Mouse (Mus musculus) CH12.LX (cell line): Measurements from ENCODE around the gene 4933415A04Rik. TPM values are rescaled to one million over a fixed set of nuclear protein-coding genes. Genes with fewer than 3 reads are reported as not detected.

Source experiments
- DNase-seq: peaks from one replicate; pipeline ENCODE4 v3.0.0-alpha.2; 2013; ENCODE audit errors: extremely low read depth
- H3K27ac ChIP-seq: 2 replicates; pipeline ENCODE4 v1.5.1; 2012; ENCODE audit warnings: low read depth, mild to moderate bottlenecking, control low read depth, moderate library complexity; ENCODE audit not compliant: insufficient read depth
- H3K27me3 ChIP-seq: replicated peaks from 2 replicates; pipeline ENCODE3; 2012; ENCODE audit warnings: inconsistent platforms
- H3K36me3 ChIP-seq, 2 experiments: replicated peaks in 1 of 2; 2 replicates each; pipeline versions ENCODE3 to v1.6.1; 2012; ENCODE audit warnings: inconsistent platforms in 1 of 2, low read length in 1 of 2, mild to moderate bottlenecking in 1 of 2, mixed read lengths in 1 of 2, moderate library complexity in 1 of 2; ENCODE audit not compliant: control insufficient read depth in 1 of 2, insufficient read depth in 1 of 2
- H3K4me1 ChIP-seq, 2 experiments: 2 replicates each; pipeline ENCODE4 v1.6.1; 2012; ENCODE audit warnings: inconsistent platforms in 1 of 2, moderate library complexity in 1 of 2; ENCODE audit not compliant: insufficient read depth in 2 of 2, control insufficient read depth in 1 of 2
- H3K4me2 ChIP-seq: 2 replicates; pipeline ENCODE4 v1.6.1; 2012; ENCODE audit warnings: low read depth, mild to moderate bottlenecking, control low read depth; ENCODE audit not compliant: poor library complexity, insufficient read depth, severe bottlenecking
- H3K4me3 ChIP-seq, 3 experiments: fragments of 150-350 bp in 1 of 3; sonication (generic) in 1 of 3; replicated peaks in 1 of 3; 2 replicates each; pipeline versions ENCODE3 to v1.5.1; 2011 to 2012; ENCODE audit warnings: low read depth in 2 of 3, low read length in 2 of 3, mild to moderate bottlenecking in 2 of 3, moderate library complexity in 2 of 3, control low read depth in 1 of 3, improper control_type of control experiment in 1 of 3, inconsistent platforms in 1 of 3, mixed read lengths in 1 of 3; ENCODE audit not compliant: poor library complexity in 1 of 3
- H3K79me2 ChIP-seq: replicated peaks from 2 replicates; pipeline ENCODE4 v1.6.1; 2012; ENCODE audit warnings: mild to moderate bottlenecking, moderate library complexity; ENCODE audit not compliant: control insufficient read depth, poor library complexity, insufficient read depth, severe bottlenecking; ENCODE audit errors: extremely low read depth
- H3K9ac ChIP-seq: 2 replicates; pipeline ENCODE4 v1.6.1; 2012; ENCODE audit warnings: low read depth, mild to moderate bottlenecking, control low read depth, moderate library complexity; ENCODE audit not compliant: insufficient read depth
- H3K9me3 ChIP-seq: replicated peaks from 2 replicates; pipeline ENCODE3; 2012; ENCODE audit warnings: low read length, inconsistent platforms, mixed read lengths
- CTCF ChIP-seq, 2 experiments: IDR thresholded peaks in 1 of 2; conservative IDR thresholded peaks in 1 of 2; 2 replicates each; pipeline ENCODE4 v1.5.1; 2011 to 2012; ENCODE audit warnings: low read depth in 2 of 2, low read length in 2 of 2, improper control_type of control experiment in 1 of 2, inconsistent platforms in 1 of 2, mild to moderate bottlenecking in 1 of 2, moderate library complexity in 1 of 2
- E2F4 ChIP-seq: IDR thresholded peaks from 2 replicates; pipeline ENCODE4 v1.6.1; 2011; ENCODE audit warnings: low read depth, low read length, improper control_type of control experiment; ENCODE audit not compliant: insufficient replicate concordance
- ELF1 ChIP-seq: IDR thresholded peaks from 2 replicates; pipeline ENCODE4 v1.6.1; 2014; ENCODE audit warnings: low read depth, mild to moderate bottlenecking, inconsistent platforms, low read length, improper control_type of control experiment
- HCFC1 ChIP-seq: IDR thresholded peaks from 2 replicates; pipeline ENCODE4 v1.6.1; 2012; ENCODE audit warnings: low read depth, mild to moderate bottlenecking, inconsistent platforms, low read length, improper control_type of control experiment
- JUN ChIP-seq: IDR thresholded peaks from 2 replicates; pipeline ENCODE4 v1.6.1; 2011; ENCODE audit warnings: low read depth, mild to moderate bottlenecking, low read length, improper control_type of control experiment, moderate library complexity; ENCODE audit not compliant: insufficient read depth
- JUND ChIP-seq: conservative IDR thresholded peaks from 2 replicates; pipeline ENCODE4 v1.6.1; 2011; ENCODE audit warnings: low read depth, low read length, improper control_type of control experiment
- MAFK ChIP-seq: IDR thresholded peaks from 2 replicates; pipeline ENCODE4 v1.6.1; 2011; ENCODE audit warnings: low read length, improper control_type of control experiment; ENCODE audit not compliant: insufficient replicate concordance
- MXI1 ChIP-seq: IDR thresholded peaks from 2 replicates; pipeline ENCODE4 v1.6.1; 2011; ENCODE audit warnings: mild to moderate bottlenecking, low read depth, low read length, improper control_type of control experiment
- MYC ChIP-seq: IDR thresholded peaks from 2 replicates; pipeline ENCODE4 v1.6.1; 2011; ENCODE audit warnings: low read depth, mild to moderate bottlenecking, improper control_type of control experiment, low read length
- PAX5 ChIP-seq: IDR thresholded peaks from 2 replicates; pipeline ENCODE4 v1.6.1; 2012; ENCODE audit warnings: low read length, inconsistent platforms, mixed read lengths
- POLR2A ChIP-seq: IDR thresholded peaks from 2 replicates; pipeline ENCODE4 v1.6.1; 2011; ENCODE audit warnings: low read depth, mild to moderate bottlenecking, improper control_type of control experiment, low read length
- RAD21 ChIP-seq: IDR thresholded peaks from 2 replicates; pipeline ENCODE4 v1.6.1; 2011; ENCODE audit warnings: low read depth, mild to moderate bottlenecking, low read length, improper control_type of control experiment, moderate library complexity
- RCOR1 ChIP-seq: conservative IDR thresholded peaks from 2 replicates; pipeline ENCODE4 v1.6.1; 2012; ENCODE audit warnings: low read depth, mild to moderate bottlenecking, inconsistent platforms, low read length, improper control_type of control experiment
- SMC3 ChIP-seq: IDR thresholded peaks from 2 replicates; pipeline ENCODE4 v1.6.1; 2011; ENCODE audit warnings: low read depth, low read length, improper control_type of control experiment
- TCF12 ChIP-seq: IDR thresholded peaks from 2 replicates; pipeline ENCODE4 v1.6.1; 2014; ENCODE audit warnings: low read depth, mild to moderate bottlenecking, inconsistent platforms, low read length, improper control_type of control experiment
- dilution Hi-C: fragments of 300-500 bp; cut with MboI; formaldehyde crosslinking; loops from 2 replicates; pipeline ENCODE4 v1.14.3; 2020; ENCODE audit warnings: low sequenced_read_pairs; ENCODE audit not compliant: extremely low pct_unique_long_range_greater_than_20kb, extremely low pct_ligation_motif_present
- in situ Hi-C: fragments of 300-500 bp; cut with MboI; formaldehyde crosslinking; loops from 3 replicates; pipeline ENCODE4 v1.14.3; 2019; ENCODE audit warnings: low sequenced_read_pairs, low pct_ligation_motif_present, low pct_unique_long_range_greater_than_20kb, mixed read lengths
- polyA plus RNA-seq: library from polyadenylated mRNA; unstranded; fragments of >175 nt; gene quantifications from 2 replicates; pipeline ENCODE4 v1.2.1, GENCODE M21; 2012; ENCODE audit warnings: low read depth; ENCODE audit not compliant: insufficient read length
- total RNA-seq, 2 experiments: library from RNA; depleted of rRNA; stranded (reverse); fragments of 300-350 nt in 1 of 2; fragments of >200 nt in 1 of 2; gene quantifications; 2 replicates each; pipeline ENCODE4 v1.2.3; 2012 to 2014

Gene 4933415A04Rik
- total and polyA plus RNA-seq, 3 experiments, result not detected

GRCm38 (mm10) chr11:43552675-43553074, 34.2 kb upstream of the 4933415A04Rik start:
- TF ChIP-seq PAX5, result no peak
- no peak for TF ChIP-seq E2F4
- no peak for TF ChIP-seq MXI1
- no peak for TF ChIP-seq JUN
- no peak for TF ChIP-seq MAFK
- TF ChIP-seq RCOR1, result no peak
- TF ChIP-seq JUND, result no peak
- no peak for TF ChIP-seq HCFC1
- no peak for TF ChIP-seq ELF1
- TF ChIP-seq TCF12, result no peak
- no peak for TF ChIP-seq POLR2A
- TF ChIP-seq, all 38 proteins: peak for 0
- Histone ChIP-seq H3K27ac (no peak overlapping the region), H3K36me3 (no peaks in the 10 kb centered on the region), H3K9me3 (no peaks in the 10 kb centered on the region), H3K4me3 (no peak overlapping the region), H3K4me2 (no peak overlapping the region), H3K27me3 (peaks cover 3% of the 10 kb centered on the region), H3K79me2 (no peaks in the 10 kb centered on the region), H3K4me1 (0 out of 4 replicates have a peak, but pooled peaks cover 0 to 3% of the 10 kb centered on the region in 2 experiments), H3K9ac (no peak overlapping the region)
- in situ Hi-C loops, result no loop called here
- DNase-seq, result no peak
- dilution Hi-C loops, result no loop called here

DNA sequence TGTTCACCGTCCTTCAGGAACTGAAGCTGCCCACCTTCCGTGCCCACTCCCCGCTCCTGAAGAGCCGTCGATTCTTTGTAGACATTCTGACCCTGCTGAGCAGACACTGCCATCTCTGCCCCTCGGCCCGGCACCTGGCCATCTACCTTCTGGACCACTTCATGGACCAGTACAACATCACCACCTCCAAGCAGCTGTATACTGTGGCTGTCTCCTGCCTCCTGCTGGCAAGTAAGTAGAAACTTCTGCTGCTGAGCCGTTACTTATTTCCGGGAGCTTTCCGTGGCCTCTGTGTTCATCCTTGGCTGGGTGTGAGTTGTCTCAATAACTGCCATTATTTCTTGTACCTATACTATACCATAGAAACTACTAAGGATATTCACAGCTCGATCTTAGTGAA, 30.3 kb upstream of the 4933415A04Rik start:
- H3K4me1 ChIP-seq, result 0 out of 4 replicates have a peak, but pooled peaks cover 0 to 3% of the 10 kb centered on the region in 2 experiments
- no peak overlapping the region for H3K4me3 ChIP-seq
- H3K36me3 ChIP-seq, result no peaks in the 10 kb centered on the region
- peaks cover 3% of the 10 kb centered on the region for H3K27me3 ChIP-seq
- H3K4me2 ChIP-seq, result no peak overlapping the region
- no peak for DNase-seq
- no peak for TF ChIP-seq MYC
- TF ChIP-seq CTCF (conservative IDR thresholded peaks at IDR 0.05 in 1 of 2, IDR thresholded peaks at IDR 0.05 in 1 of 2; ENCODE audit: low read depth in 2 of 2, low read length in 2 of 2), result peak in 1 of 2 experiments; percentile 66; a peak in 2 of 4 replicates
- TF ChIP-seq ELF1, result 0 out of 2 replicates have a peak, but pooled peaks have one; percentile 14
- TF ChIP-seq SMC3, result peak; percentile 57
- TF ChIP-seq RAD21, result peak; percentile 52
- no peaks in the 10 kb centered on the region for H3K79me2 ChIP-seq
- H3K9ac ChIP-seq, result no peak overlapping the region
- no peaks in the 10 kb centered on the region for H3K9me3 ChIP-seq
- dilution Hi-C loops (no loop called here), in situ Hi-C loops (no loop called here)
- no peak overlapping the region for H3K27ac ChIP-seq
